Mouse (Mus musculus) left cerebral cortex, adult 11 months (tissue): ENCODE measurements around the gene Map7d2.

ENCODE experiments used
- DNase-seq: peaks from one replicate; pipeline ENCODE4 v3.0.0; 2022; ENCODE audit warnings: low spot score

Gene Map7d2

DNA sequence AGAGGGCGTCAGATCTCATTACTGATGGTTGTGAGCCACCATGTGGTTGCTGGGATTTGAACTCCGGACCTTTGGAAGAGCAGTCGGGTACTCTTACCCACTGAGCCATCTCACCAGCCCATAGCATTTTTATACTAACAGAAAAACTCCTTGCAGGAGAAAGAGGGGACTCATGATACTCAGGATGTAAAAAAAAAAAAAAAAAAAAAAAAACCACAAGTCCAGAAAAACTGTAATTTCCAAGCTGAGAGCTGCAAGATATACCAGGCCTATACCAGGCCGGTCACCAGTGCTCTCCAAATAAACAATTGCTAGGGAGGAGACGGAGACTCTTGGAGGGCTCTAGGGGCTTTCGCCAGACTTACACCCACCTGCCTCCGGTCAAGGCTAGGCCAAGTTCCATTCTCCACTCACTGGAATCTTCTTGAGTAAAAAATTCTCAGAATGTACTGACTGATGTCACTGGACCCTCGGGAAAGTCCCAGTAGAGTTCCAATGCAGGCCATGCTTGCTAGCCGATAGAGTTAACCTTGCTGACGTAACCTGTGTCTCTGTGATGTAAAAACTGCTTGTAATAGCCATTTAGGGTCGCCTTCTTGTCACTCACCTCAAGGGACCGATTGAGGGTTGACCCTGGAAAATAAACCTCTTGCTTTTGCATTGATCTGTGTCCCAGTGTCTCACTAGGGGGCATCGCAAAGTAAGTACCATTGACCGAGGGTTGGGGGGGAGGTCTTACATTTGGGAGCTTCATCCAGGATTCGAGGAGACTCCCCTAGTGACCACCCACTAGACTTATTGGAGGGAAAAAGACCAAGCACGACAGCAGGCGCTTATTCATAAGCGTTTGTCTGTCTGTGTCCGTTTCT lies 95.7 kb downstream of the Map7d2 start:
- no peak for DNase-seq

DNA sequence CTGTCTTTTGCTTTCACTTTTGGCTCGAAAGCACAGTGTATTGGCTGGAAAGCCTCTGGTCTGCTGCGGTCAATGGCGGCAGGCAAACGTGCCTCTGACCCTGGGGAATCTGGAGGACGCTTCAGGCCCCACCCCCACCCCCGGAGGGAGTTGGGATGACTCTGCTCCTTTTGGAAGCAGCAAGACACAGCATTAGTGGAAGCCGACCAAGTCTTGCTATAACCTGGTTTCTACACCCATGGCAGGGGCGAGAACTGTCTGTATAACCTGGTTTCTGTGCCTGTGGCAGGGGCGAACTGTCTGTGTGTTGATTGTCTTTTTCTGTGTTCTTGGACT lies 96.3 kb downstream of the Map7d2 start:
- no peak for DNase-seq

GRCm38 (mm10) chrX:159515599-159515998 lies 101.2 kb downstream of the Map7d2 start:
- DNase-seq: no peak

GRCm38 (mm10) chrX:159521780-159522179 lies 107.4 kb downstream of the Map7d2 start:
- no peak for DNase-seq

DNA sequence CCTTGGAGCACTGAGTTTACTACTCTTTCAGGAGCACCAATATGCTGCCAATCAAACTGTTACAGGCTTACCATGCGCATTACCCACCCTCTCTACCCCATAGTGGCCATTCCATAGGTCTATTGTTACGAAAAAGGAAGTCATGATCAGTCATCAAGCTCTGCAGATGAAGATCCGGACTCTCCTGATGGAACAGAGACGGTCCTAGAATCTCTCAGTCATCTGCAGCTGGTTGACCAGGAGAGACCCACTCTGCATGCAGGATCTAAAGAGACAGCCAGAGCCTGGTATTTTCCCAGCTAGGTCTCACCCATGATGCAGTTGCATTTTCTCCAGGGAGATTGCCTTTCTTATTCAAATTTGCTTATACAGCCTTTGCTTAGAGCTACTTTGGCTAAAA lies 108.3 kb downstream of the Map7d2 start:
- no peak for DNase-seq

GRCm38 (mm10) chrX:159526388-159526787 lies 112.0 kb downstream of the Map7d2 start, which contains the start of gene Bclaf3:
Bclaf3 (plus strand) TSS chrX:159526688.
- no peak for DNase-seq

DNA sequence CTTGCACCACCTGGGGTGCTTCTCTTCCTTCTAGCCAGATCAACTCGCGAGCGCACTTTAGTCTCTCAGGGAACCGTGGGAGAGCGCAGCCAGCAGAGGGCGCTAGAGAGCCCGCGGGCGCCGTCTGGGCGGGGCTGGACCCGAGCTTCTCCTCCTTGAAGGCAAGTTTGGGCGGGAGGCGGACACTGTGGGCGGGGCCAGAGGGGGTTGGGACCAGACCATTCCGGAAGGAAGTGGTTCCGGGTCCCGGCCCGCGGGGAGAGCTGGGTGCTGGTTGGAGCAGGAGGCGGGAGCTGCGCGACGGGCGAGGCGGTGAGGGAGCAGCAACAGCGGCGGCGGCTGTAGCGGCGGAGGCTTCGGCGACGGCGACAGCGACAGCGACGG lies 118.0 kb downstream of the Map7d2 start:
- DNase-seq: peak; percentile 88

DNA sequence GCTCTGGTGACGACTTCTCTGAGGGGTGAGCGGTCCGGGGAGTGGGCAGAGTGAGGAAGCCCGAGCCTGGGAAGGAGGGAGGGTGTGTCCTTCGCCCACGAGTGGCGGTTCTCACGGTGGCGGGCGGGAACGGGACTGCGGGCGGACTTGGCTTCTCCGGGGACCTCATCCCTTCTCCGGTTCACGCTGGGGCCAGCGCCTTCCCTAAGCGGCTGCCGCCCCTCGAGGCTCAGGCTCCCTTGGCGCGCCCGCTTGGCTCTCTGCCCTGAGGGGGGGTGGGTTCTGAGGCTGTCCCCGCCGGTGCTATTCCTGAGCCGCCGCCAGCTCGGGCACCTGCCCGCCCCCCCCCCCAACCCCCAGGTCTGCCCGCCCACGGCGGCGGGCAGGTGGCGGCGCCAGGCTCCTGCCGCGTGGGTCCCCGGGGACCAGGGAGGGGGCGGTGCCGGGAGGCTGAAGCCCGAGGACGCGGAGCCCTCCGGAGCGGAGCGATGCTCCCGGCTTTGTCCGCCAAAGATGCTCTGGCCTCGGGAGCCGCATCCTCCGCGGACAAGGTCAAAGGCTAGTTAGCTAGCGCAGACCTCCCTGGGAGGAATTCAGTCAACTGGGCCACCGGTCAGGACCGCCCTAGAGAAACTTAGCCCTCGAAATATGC lies 118.6 kb downstream of the Map7d2 start:
- no peak for DNase-seq

- no peak for DNase-seq
Measured at GRCm38 (mm10) chrX:159541936-159542335, 127.6 kb downstream of the Map7d2 start.

DNA sequence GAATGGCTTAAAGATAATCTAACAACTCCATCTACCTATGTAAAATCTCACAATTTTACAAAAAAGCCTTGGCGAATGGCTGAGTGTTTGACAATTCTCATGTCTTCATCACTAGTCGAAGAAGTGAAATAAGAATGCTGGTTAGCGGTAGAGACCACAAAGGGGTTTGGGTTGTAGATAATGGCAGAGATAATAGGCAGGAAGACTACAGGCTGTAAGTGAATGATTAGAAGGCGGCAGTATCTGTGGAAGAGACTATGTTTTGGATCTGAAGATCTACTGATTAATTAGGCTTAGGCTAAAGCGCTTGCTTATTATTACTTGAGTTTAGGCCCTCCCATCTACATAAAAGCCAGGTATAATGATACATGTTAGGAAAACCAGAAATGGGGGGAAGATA lies 132.7 kb downstream of the Map7d2 start:
- DNase-seq: no peak
